Mouse (Mus musculus) thymus, adult 2 months (tissue): ENCODE results near the gene Ddx39b. TPM values are rescaled to one million over a fixed set of nuclear protein-coding genes. Genes with fewer than 3 reads are reported as not detected.
A peak's percentile ranks its signal among the peaks of the same experiment; 100 is the strongest.

Experiments
- DNase-seq: peaks from one replicate; pipeline ENCODE4 v3.0.0; 2021
- H3K27ac ChIP-seq: fragments of 200-500 bp; 2 replicates; pipeline ENCODE4 v1.5.1; 2012; ENCODE audit warnings: low read length, control low read depth; ENCODE audit not compliant: control insufficient read depth, insufficient read depth
- H3K27me3 ChIP-seq: fragments of 200-500 bp; 2 replicates; pipeline ENCODE4 v1.6.1; 2012; ENCODE audit warnings: mild to moderate bottlenecking, low read length, moderate library complexity, mixed read lengths; ENCODE audit not compliant: control insufficient read depth, insufficient read depth
- H3K36me3 ChIP-seq: fragments of 200-500 bp; 2 replicates; pipeline ENCODE4 v1.6.1; 2012; ENCODE audit warnings: mild to moderate bottlenecking, low read length, moderate library complexity; ENCODE audit not compliant: control insufficient read depth, insufficient read depth
- H3K4me1 ChIP-seq: fragments of 200-500 bp; replicated peaks from 2 replicates; pipeline ENCODE4 v1.6.1; 2012; ENCODE audit warnings: low read length; ENCODE audit not compliant: control insufficient read depth, insufficient read depth
- H3K4me3 ChIP-seq: fragments of 200-500 bp; 2 replicates; pipeline ENCODE4 v1.5.1; 2012; ENCODE audit warnings: mild to moderate bottlenecking, low read length, control low read depth, moderate library complexity; ENCODE audit not compliant: control insufficient read depth, insufficient read depth
- CTCF ChIP-seq: fragments of 200-500 bp; IDR thresholded peaks from 2 replicates; pipeline ENCODE4 v1.5.1; 2012; ENCODE audit warnings: mild to moderate bottlenecking, control low read depth, low read length, moderate library complexity, borderline replicate concordance; ENCODE audit not compliant: control insufficient read depth, poor library complexity, insufficient read depth; ENCODE audit errors: extremely low read depth
- POLR2A ChIP-seq: fragments of 200-500 bp; IDR thresholded peaks from 2 replicates; pipeline ENCODE4 v1.6.1; 2012; ENCODE audit warnings: mild to moderate bottlenecking, low read length, control low read depth, moderate library complexity; ENCODE audit not compliant: control insufficient read depth, poor library complexity, insufficient read depth; ENCODE audit errors: extremely low read depth
- WGBS: fragments of 180-500 bp; shearing (Covaris S2); methylation state at CpG from one replicate; pipeline ENCODE4 v1.1.7; 2018; 5-methylcytosine and 5-hydroxymethylcytosine counted together
- polyA plus RNA-seq: library from polyadenylated mRNA; depleted of rRNA; stranded (reverse); fragments of >200 nt; gene quantifications from 2 replicates; pipeline ENCODE4 v1.2.3, GENCODE M21; 2012

Gene Ddx39b
- polyA plus RNA-seq, 1 experiment: 778 TPM

- peak overlapping the region; percentile 15; the same call in 1 of the 2 replicates for H3K27ac ChIP-seq
- H3K4me3 ChIP-seq: no peak overlapping the region
- no peaks in the 10 kb centered on the region for H3K27me3 ChIP-seq
- no peaks in the 10 kb centered on the region for H3K36me3 ChIP-seq
- DNase-seq: peak; percentile 72
- 8% methylated on average over 6 of the region's 6 CpGs for WGBS
- H3K4me1 ChIP-seq: peaks cover 55% of the 10 kb centered on the region
- TF ChIP-seq POLR2A (no peak), CTCF (no peak)
These were observed 21.9 kb upstream of the Ddx39b start for GRCm38 (mm10) chr17:35219601-35220041.

- Histone ChIP-seq H3K27me3 (no peaks in the 10 kb centered on the region), H3K4me3 (no peak within 1 kb of the TSS), H3K36me3 (no peaks in the 10 kb centered on the region), H3K27ac (peak within 1 kb of the TSS; percentile 15; the same call in 1 of the 2 replicates), H3K4me1 (peaks cover 50% of the 10 kb centered on the region)
- no peak for DNase-seq
- WGBS: 69% methylated on average over 28 of the region's 28 CpGs
- no peak for TF ChIP-seq POLR2A
- TF ChIP-seq CTCF: no peak
These were observed 21.2 kb upstream of the Ddx39b start, which contains the start of gene Gm16181 for GRCm38 (mm10) chr17:35220156-35220952. TSS of gene Gm16181 (plus strand) at chr17:35220834.

GRCm38 (mm10) chr17:35222299-35222698 is 19.2 kb upstream of the Ddx39b start:
- DNase-seq: peak; percentile 63
- Histone ChIP-seq H3K36me3 (no peaks in the 10 kb centered on the region), H3K4me3 (no peak overlapping the region), H3K27ac (peak overlapping the region; percentile 85), H3K4me1 (peaks cover 58% of the 10 kb centered on the region), H3K27me3 (no peaks in the 10 kb centered on the region)
- 9% methylated on average over 6 of the region's 6 CpGs for WGBS
- TF ChIP-seq CTCF: peak; percentile 59; the same call in 1 of the 2 replicates
- peak; percentile 31; the same call in 1 of the 2 replicates for TF ChIP-seq POLR2A

- no peak for DNase-seq
- no peak for TF ChIP-seq POLR2A
- no peak for TF ChIP-seq CTCF
- Histone ChIP-seq H3K27me3 (no peaks in the 10 kb centered on the region), H3K36me3 (peaks cover 3% of the 10 kb centered on the region; the same call in 1 of the 2 replicates), H3K4me1 (peaks cover 49% of the 10 kb centered on the region), H3K27ac (no peak overlapping the region), H3K4me3 (no peak overlapping the region)
- WGBS: 97% methylated on average over 4 of the region's 4 CpGs
These were observed 16.9 kb upstream of the Ddx39b start for GRCm38 (mm10) chr17:35224641-35225040.

DNA sequence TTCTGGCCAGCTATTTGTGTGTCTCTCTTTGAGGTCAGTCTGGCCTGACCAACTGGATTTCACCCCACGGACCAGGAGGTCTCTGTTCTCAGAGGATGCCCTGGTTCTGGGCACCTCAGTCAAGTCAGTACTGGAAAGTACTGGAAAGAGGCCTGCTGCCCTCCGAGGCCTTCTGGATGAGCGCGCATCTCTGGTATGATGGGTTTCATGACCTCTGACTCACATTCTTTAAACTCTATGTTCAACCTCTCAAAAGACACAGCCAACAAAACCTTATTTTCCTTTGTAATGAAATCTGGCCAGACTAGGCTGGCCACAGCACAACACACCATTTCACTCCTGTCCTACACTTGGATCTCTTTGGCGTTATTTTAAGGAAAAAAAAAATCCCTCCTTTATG is 16.1 kb upstream of the Ddx39b start:
- H3K4me3 ChIP-seq: no peak overlapping the region
- TF ChIP-seq POLR2A (no peak), CTCF (no peak)
- peaks cover 4% of the 10 kb centered on the region; the same call in 1 of the 2 replicates for H3K36me3 ChIP-seq
- H3K27me3 ChIP-seq: no peaks in the 10 kb centered on the region
- H3K4me1 ChIP-seq: peaks cover 41% of the 10 kb centered on the region
- 98% methylated on average over 5 of the region's 5 CpGs for WGBS
- DNase-seq: no peak
- H3K27ac ChIP-seq: no peak overlapping the region

- 61% methylated on average over 14 of the region's 14 CpGs for WGBS
- Histone ChIP-seq H3K4me3 (no peak overlapping the region), H3K27ac (peak overlapping the region; percentile 24), H3K4me1 (peaks cover 35% of the 10 kb centered on the region), H3K36me3 (peaks cover 4% of the 10 kb centered on the region; the same call in 1 of the 2 replicates), H3K27me3 (no peaks in the 10 kb centered on the region)
- TF ChIP-seq CTCF (no peak), POLR2A (no peak)
- DNase-seq: no peak
These were observed 14.9 kb upstream of the Ddx39b start for GRCm38 (mm10) chr17:35226561-35227046.
